Mouse (Mus musculus): ENCODE data around the gene Epha1.

Gene Epha1

GRCm38 (mm10) chr6:42373669-42374430, 782 bp upstream of the Epha1 start:
- no peak for DNase-seq (ENCODE audit: low spot score in 2 of 2)

- DNase-seq (ENCODE audit: low spot score in 2 of 2), result no peak
Observed at GRCm38 (mm10) chr6:42372421-42372815, 650 bp downstream of the Epha1 start.

- DNase-seq (ENCODE audit: low spot score in 2 of 2), result no peak
Observed at GRCm38 (mm10) chr6:42372001-42372400, 1.1 kb downstream of the Epha1 start.

- DNase-seq (ENCODE audit: low spot score in 2 of 2), result no peak
Observed at GRCm38 (mm10) chr6:42370630-42371363, 2.3 kb downstream of the Epha1 start.

- no peak for DNase-seq (ENCODE audit: low spot score in 2 of 2)
Observed at GRCm38 (mm10) chr6:42369870-42370269, 3.2 kb downstream of the Epha1 start.

- DNase-seq (ENCODE audit: low spot score in 2 of 2), result no peak
Observed at GRCm38 (mm10) chr6:42365215-42365614, 7.9 kb downstream of the Epha1 start.

- DNase-seq (ENCODE audit: low spot score in 2 of 2), result no peak
Observed at GRCm38 (mm10) chr6:42364607-42365006, 8.5 kb downstream of the Epha1 start.

GRCm38 (mm10) chr6:42364066-42364465, 9.0 kb downstream of the Epha1 start:
- no peak for DNase-seq (ENCODE audit: low spot score in 2 of 2)

GRCm38 (mm10) chr6:42362974-42363373, 10.1 kb downstream of the Epha1 start:
- no peak for DNase-seq (ENCODE audit: low spot score in 2 of 2)

GRCm38 (mm10) chr6:42362497-42362896, 10.6 kb downstream of the Epha1 start:
- no peak for DNase-seq (ENCODE audit: low spot score in 2 of 2)

GRCm38 (mm10) chr6:42362074-42362473, 11.0 kb downstream of the Epha1 start:
- DNase-seq (ENCODE audit: low spot score in 2 of 2), result no peak

GRCm38 (mm10) chr6:42361041-42361895, 11.8 kb downstream of the Epha1 start:
- no peak for DNase-seq (ENCODE audit: low spot score in 2 of 2)

- DNase-seq (ENCODE audit: low spot score in 2 of 2), result no peak
Observed at GRCm38 (mm10) chr6:42360231-42360840, 12.7 kb downstream of the Epha1 start.

- DNase-seq (ENCODE audit: low spot score in 2 of 2), result no peak
Observed at GRCm38 (mm10) chr6:42359364-42360147, 13.5 kb downstream of the Epha1 start.

GRCm38 (mm10) chr6:42358901-42359300, 14.2 kb downstream of the Epha1 start:
- DNase-seq (ENCODE audit: low spot score in 2 of 2), result no peak

GRCm38 (mm10) chr6:42357901-42358300, 15.2 kb downstream of the Epha1 start:
- DNase-seq (ENCODE audit: low spot score in 2 of 2), result no peak

GRCm38 (mm10) chr6:42356913-42357312, 16.2 kb downstream of the Epha1 start:
- DNase-seq (ENCODE audit: low spot score in 2 of 2), result no peak

GRCm38 (mm10) chr6:42355794-42356600, 17.1 kb downstream of the Epha1 start:
- DNase-seq (ENCODE audit: low spot score in 2 of 2), result no peak

- no peak for DNase-seq (ENCODE audit: low spot score in 2 of 2)
Observed at GRCm38 (mm10) chr6:42355366-42355765, 17.7 kb downstream of the Epha1 start.
